Mouse (Mus musculus) liver, postnatal 0 days (tissue): ENCODE data around the gene 1600014C23Rik. TPM values are rescaled to one million over a fixed set of nuclear protein-coding genes. Genes with fewer than 3 reads are reported as not detected.

Experiments
- ATAC-seq: fragments of 200-750 bp; cut with Nextera tagmentation; 2 replicates; pipeline ENCODE4 v1.8.0; 2017; ENCODE audit warnings: mild to moderate bottlenecking, moderate library complexity
- DNase-seq: peaks from one replicate; pipeline ENCODE4 v3.0.0-alpha.2; 2016
- H3K27ac ChIP-seq: fragments of 300-500 bp; sonication (generic); 2 replicates; pipeline ENCODE4 v1.5.1; 2014; ENCODE audit warnings: antibody characterized with exemption, moderate library complexity, mild to moderate bottlenecking, low read depth
- H3K27me3 ChIP-seq: fragments of 300-500 bp; sonication (generic); 2 replicates; pipeline ENCODE4 v1.6.1; 2014; ENCODE audit warnings: low read length, control low read depth, mixed read lengths; ENCODE audit not compliant: insufficient read depth
- H3K36me3 ChIP-seq: fragments of 300-500 bp; sonication (generic); replicated peaks from 2 replicates; pipeline ENCODE4 v1.6.1; 2014; ENCODE audit warnings: mild to moderate bottlenecking, control low read depth, low read length, moderate library complexity, mixed read lengths; ENCODE audit not compliant: insufficient read depth
- H3K4me1 ChIP-seq: fragments of 300-500 bp; sonication (generic); 2 replicates; pipeline ENCODE4 v1.6.1; 2014; ENCODE audit warnings: antibody characterized with exemption, mild to moderate bottlenecking, control low read depth; ENCODE audit not compliant: insufficient read depth
- H3K4me2 ChIP-seq: fragments of 300-500 bp; sonication (generic); 2 replicates; pipeline ENCODE4 v1.6.1; 2014; ENCODE audit warnings: low read depth, mild to moderate bottlenecking, low read length, moderate library complexity, mixed read lengths
- H3K4me3 ChIP-seq: fragments of 300-500 bp; sonication (generic); 2 replicates; pipeline ENCODE4 v1.5.1; 2014; ENCODE audit warnings: low read depth, low read length
- H3K9ac ChIP-seq: fragments of 300-500 bp; sonication (generic); replicated peaks from 2 replicates; pipeline ENCODE4 v1.6.1; 2014; ENCODE audit warnings: mild to moderate bottlenecking, moderate library complexity
- H3K9me3 ChIP-seq: fragments of 300-500 bp; sonication (generic); 2 replicates; pipeline ENCODE4 v1.6.1; 2016; ENCODE audit warnings: mild to moderate bottlenecking, control low read depth, low read length, mixed read lengths
- CTCF ChIP-seq: sonication (generic); IDR thresholded peaks from 2 replicates; pipeline ENCODE4 v1.5.1; 2016; ENCODE audit warnings: antibody characterized with exemption, low read depth
- EP300 ChIP-seq: IDR thresholded peaks from 2 replicates; pipeline ENCODE4 v1.6.1; 2016; ENCODE audit warnings: antibody characterized with exemption, low read depth, mild to moderate bottlenecking
- WGBS: fragments of 180-500 bp; shearing (Covaris S2); extraction: QIAGEN DNeasy Blood & Tissue Kit; methylation state at CpG from one replicate; pipeline ENCODE4 v1.1.7; 2014; ENCODE audit not compliant: insufficient replicate concordance; 5-methylcytosine and 5-hydroxymethylcytosine counted together
- polyA plus RNA-seq: library from polyadenylated mRNA; unstranded; fragments of >200 nt; fragmentation: Nextera tagmentation; extraction: Ambion mirVana; gene quantifications from 2 replicates; pipeline ENCODE4 v1.2.1, GENCODE M21; 2015

Gene 1600014C23Rik
- polyA plus RNA-seq, 1 experiment from 2014 or later: not detected

DNA sequence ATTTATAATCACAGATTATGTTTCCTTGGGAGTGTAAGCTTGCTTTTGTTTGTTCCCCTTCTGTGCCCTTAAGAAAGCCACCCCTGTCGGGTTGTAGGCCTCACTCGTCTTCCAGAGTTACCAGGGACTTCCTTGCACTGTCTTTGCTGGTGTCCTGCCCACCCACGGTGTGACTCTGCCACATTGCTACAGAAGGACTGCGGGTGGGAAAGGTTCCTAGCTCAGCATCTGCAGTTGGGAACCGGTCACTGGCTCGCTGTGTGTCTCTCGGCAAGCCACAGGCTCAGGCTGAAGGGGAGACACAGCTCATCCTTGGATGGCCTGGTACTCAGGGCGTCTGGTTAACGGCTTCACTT lies 32.4 kb downstream of the 1600014C23Rik start:
- no peak for TF ChIP-seq CTCF
- no peak for TF ChIP-seq EP300
- Histone ChIP-seq H3K27me3 (no peaks in the 10 kb centered on the region), H3K4me3 (no peak overlapping the region), H3K9me3 (no peaks in the 10 kb centered on the region), H3K9ac (no peak overlapping the region), H3K4me2 (no peak overlapping the region), H3K36me3 (peaks cover 4% of the 10 kb centered on the region; the same call in 1 of the 2 replicates), H3K27ac (no peak overlapping the region), H3K4me1 (peaks cover 25% of the 10 kb centered on the region)
- ATAC-seq: no peak
- DNase-seq: no peak
- 61% methylated on average over 9 of the region's 9 CpGs for WGBS

DNA sequence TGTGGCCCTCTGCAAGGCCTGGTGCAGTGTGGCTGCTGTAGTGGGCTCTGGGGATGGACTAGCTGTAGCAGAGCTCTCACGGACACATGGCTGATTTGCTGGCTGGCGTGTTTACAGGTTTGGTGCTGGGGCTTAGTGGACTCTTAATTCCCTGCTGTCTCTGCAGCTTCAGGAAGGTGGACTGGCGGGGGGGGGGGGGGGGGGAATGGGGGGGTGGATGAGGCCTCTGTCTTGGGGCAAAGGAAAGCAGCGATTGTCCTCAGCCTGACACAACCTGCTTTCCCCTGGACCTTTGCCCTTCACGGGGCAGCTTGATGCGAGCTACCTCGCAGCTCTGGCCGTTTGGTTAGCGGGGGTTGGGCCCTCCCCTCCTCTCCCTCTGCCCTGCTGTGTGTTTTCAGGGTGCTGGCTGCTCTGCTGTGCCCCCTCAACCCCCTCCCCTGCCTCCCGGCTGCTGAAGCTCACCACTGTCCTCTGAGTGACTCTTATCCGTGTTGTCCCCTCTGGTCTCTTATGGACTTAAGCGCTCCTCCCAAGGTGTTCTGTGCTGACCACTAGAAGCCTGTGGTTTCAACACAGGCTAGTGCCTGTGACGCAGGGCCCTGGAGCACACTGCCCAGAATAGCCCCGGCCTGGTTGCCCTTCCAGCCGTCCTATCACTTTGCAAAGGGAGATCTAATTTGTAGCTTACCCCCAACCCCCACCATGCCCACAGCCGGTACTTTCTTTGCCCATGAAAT lies 33.0 kb downstream of the 1600014C23Rik start:
- no peaks in the 10 kb centered on the region for H3K9me3 ChIP-seq
- H3K36me3 ChIP-seq: peaks cover 4% of the 10 kb centered on the region; the same call in 1 of the 2 replicates
- WGBS: 62% methylated on average over 10 of the region's 16 CpGs
- peak; percentile 57 for ATAC-seq
- no peaks in the 10 kb centered on the region for H3K27me3 ChIP-seq
- no peak overlapping the region for H3K4me2 ChIP-seq
- H3K4me1 ChIP-seq: peaks cover 26% of the 10 kb centered on the region
- H3K9ac ChIP-seq: no peak overlapping the region
- DNase-seq: no peak
- no peak for TF ChIP-seq EP300
- no peak for TF ChIP-seq CTCF
- no peak overlapping the region for H3K4me3 ChIP-seq
- 0 out of 2 replicates have a peak overlapping the region, but pooled peaks have one; percentile 34 for H3K27ac ChIP-seq

DNA sequence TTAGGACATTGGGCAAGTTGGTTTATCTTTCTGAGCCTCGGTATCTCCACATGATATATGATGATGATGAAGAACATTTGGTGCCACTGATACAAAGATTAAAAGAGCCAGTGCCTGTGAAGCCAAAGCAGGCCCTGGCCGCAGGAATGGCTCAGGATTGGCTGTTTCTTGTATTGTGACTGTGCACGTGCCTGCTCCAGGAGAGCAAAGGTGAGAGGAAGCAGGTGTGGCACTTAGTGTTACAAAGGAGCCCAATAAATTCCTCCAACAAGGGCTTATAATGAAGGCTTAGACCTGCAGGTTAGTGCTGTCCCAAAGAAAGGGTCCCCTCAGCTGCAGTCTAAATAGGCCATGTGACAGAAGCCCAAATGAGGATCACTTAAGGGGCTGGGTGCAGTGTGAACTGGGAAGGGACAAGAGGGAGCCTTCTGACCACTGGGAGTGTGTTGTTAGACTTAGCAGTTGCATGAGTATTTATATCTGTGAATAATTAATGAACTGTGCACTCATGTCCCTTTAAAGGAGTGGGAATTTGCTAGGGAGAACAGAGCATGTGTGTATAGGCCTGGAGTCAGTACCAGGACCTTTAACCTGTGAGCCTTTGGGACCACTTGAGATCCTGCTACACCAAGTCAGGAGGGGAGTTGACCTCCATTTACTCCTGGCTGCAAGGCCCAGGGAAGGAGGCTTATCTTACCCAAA lies 34.5 kb downstream of the 1600014C23Rik start:
- TF ChIP-seq EP300 (no peak), CTCF (no peak)
- no peak for ATAC-seq
- H3K9me3 ChIP-seq: no peaks in the 10 kb centered on the region
- peaks cover 34% of the 10 kb centered on the region for H3K4me1 ChIP-seq
- H3K4me3 ChIP-seq: no peak overlapping the region
- H3K27ac ChIP-seq: no peak overlapping the region
- 0 out of 2 replicates have a peak overlapping the region, but pooled peaks have one; percentile 16 for H3K9ac ChIP-seq
- DNase-seq: no peak
- 81% methylated on average over 3 of the region's 3 CpGs for WGBS
- H3K27me3 ChIP-seq: no peaks in the 10 kb centered on the region
- no peak overlapping the region for H3K4me2 ChIP-seq
- peaks cover 4% of the 10 kb centered on the region; the same call in 1 of the 2 replicates for H3K36me3 ChIP-seq

DNA sequence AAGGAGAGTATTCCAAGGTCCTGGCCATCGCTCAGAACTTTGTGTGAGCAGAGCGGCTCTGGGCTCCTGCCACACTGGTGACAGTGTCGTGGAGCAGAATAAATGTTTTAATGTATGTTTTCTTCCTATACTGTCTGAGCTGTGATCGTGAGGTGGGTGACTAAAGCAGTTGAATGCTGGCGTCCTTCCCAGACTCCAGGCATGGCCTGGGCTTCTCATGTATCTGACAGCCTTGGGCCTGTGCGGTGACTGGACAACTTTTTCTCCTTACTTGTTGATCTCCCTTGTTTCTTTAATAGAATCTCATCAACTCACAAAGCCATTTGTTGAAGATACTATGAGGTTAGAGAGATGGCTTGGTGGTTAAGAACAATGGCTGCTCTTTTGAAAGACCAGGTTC lies 35.3 kb downstream of the 1600014C23Rik start:
- Histone ChIP-seq H3K27ac (no peak overlapping the region), H3K4me3 (no peak overlapping the region), H3K9me3 (no peaks in the 10 kb centered on the region), H3K4me1 (peaks cover 36% of the 10 kb centered on the region), H3K36me3 (peaks cover 4% of the 10 kb centered on the region; the same call in 1 of the 2 replicates), H3K4me2 (no peak overlapping the region), H3K9ac (no peak overlapping the region), H3K27me3 (no peaks in the 10 kb centered on the region)
- DNase-seq (no peak), ATAC-seq (no peak)
- WGBS: 84% methylated on average over 6 of the region's 6 CpGs
- TF ChIP-seq CTCF (no peak), EP300 (no peak)

DNA sequence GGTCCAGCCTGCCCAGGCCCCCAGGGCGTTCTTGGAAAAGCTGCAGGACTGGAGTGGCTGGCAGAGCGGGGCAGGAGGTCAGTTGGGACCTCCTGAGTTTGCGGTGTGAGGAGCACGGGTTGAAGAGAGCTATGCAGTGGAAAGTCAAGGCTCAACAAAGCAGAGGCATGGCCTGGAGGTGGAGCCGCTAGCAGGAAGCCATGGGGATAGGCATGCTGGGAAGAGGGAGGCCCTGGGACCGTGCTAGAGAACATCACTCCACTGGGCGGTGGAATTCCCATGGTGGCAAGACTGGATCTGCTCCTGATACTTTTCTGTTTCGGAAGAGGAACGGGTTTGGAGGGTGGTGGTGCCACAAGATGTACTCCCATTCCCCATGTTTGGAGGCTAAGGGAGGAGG lies 36.7 kb downstream of the 1600014C23Rik start:
- H3K4me3 ChIP-seq: no peak overlapping the region
- 87% methylated on average over 9 of the region's 9 CpGs for WGBS
- no peak overlapping the region for H3K27ac ChIP-seq
- peaks cover 4% of the 10 kb centered on the region; the same call in 1 of the 2 replicates for H3K36me3 ChIP-seq
- H3K4me2 ChIP-seq: no peak overlapping the region
- no peak overlapping the region for H3K9ac ChIP-seq
- no peaks in the 10 kb centered on the region for H3K27me3 ChIP-seq
- no peak for DNase-seq
- H3K4me1 ChIP-seq: peaks cover 43% of the 10 kb centered on the region
- no peak for TF ChIP-seq EP300
- TF ChIP-seq CTCF: no peak
- no peaks in the 10 kb centered on the region for H3K9me3 ChIP-seq
- ATAC-seq: no peak

DNA sequence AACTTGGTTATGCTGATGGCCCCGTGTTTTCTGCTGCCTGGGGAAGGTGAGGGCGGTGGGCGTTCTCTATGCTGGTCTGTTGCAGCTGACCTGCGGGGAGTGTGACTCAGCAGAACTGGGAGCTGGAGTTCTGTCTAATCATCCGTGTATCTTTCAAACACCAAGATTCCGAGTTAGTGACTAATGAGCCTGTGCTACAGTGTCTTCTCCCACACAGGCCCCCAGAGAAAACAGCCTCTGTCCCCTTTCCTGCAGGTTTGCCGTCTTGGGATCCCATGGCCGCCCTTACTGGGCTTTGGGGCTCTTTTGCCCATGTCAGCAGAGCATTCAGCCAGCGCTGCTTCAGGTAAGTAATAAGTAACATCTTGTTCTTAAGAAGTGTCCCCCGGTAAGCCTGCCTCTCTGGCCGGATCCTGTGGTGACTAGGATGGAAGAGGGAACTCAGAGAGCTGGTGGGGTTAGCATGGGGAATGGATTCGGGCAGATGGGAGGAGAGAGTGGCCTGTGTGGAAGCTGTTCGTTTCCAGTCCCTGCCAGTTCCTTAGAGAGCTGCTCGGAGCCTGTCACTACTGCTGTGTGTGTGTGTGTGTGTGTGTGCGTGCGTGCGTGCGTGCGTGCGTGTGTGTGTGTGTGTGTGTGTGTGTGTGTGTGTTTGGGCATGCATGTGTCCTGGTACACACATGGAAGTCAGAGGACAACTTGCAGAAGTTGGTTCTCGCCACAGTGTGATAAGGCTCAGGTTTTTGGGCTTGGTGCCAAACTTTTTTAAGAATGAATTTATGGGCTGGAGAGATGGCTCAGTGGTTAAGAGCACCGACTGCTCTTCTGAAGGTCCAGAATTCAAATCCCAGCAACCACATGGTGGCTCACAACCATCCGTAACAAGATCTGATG lies 38.2 kb downstream of the 1600014C23Rik start:
- ATAC-seq (peak; percentile 14; the same call in 1 of the 2 replicates), DNase-seq (peak; percentile 42)
- Histone ChIP-seq H3K36me3 (peaks cover 4% of the 10 kb centered on the region; the same call in 1 of the 2 replicates), H3K4me3 (no peak overlapping the region), H3K9me3 (no peaks in the 10 kb centered on the region), H3K9ac (peak overlapping the region; percentile 8; the same call in 1 of the 2 replicates), H3K4me1 (peaks cover 35% of the 10 kb centered on the region), H3K4me2 (no peak overlapping the region), H3K27ac (peak overlapping the region; percentile 62; the same call in 1 of the 2 replicates), H3K27me3 (no peaks in the 10 kb centered on the region)
- 45% methylated on average over 22 of the region's 23 CpGs for WGBS
- TF ChIP-seq CTCF: no peak
